Mouse (Mus musculus) heart, adult 2 months (tissue): ENCODE measurements around the gene Ebp. TPM values are rescaled to one million over a fixed set of nuclear protein-coding genes. Genes with fewer than 3 reads are reported as not detected.

ENCODE experiments used
- DNase-seq, 2 experiments: peaks; one replicate each; pipeline ENCODE4 v3.0.0; 2021
- H3K27ac ChIP-seq: fragments of 200-600 bp; 2 replicates; pipeline ENCODE4 v1.8.1; 2022
- H3K27me3 ChIP-seq: fragments of 200-500 bp; 2 replicates; pipeline ENCODE4 v1.6.1; 2012; ENCODE audit warnings: mild to moderate bottlenecking, low read length, inconsistent platforms, mixed read lengths; ENCODE audit not compliant: control insufficient read depth, insufficient read depth
- H3K36me3 ChIP-seq: fragments of 200-500 bp; 2 replicates; pipeline ENCODE4 v1.6.1; 2012; ENCODE audit warnings: low read length, inconsistent platforms; ENCODE audit not compliant: control insufficient read depth, insufficient read depth
- H3K4me1 ChIP-seq: fragments of 200-500 bp; 2 replicates; pipeline ENCODE4 v1.6.1; 2011; ENCODE audit warnings: low read length; ENCODE audit not compliant: control insufficient read depth, insufficient read depth
- H3K4me3 ChIP-seq: fragments of 200-600 bp; 2 replicates; pipeline ENCODE4 v1.8.1; 2022
- H3K79me2 ChIP-seq: fragments of 200-500 bp; replicated peaks from 2 replicates; pipeline ENCODE4 v1.6.1; 2012; ENCODE audit warnings: mild to moderate bottlenecking, inconsistent platforms, low read length, moderate library complexity, mixed read lengths; ENCODE audit not compliant: control insufficient read depth, insufficient read depth
- H3K9ac ChIP-seq: fragments of 200-500 bp; 2 replicates; pipeline ENCODE4 v1.6.1; 2012; ENCODE audit warnings: low read depth, mild to moderate bottlenecking, control low read depth, inconsistent platforms, low read length, mixed read lengths
- CTCF ChIP-seq: fragments of 200-600 bp; IDR thresholded peaks from 2 replicates; pipeline ENCODE4 v1.8.1; 2022; ENCODE audit warnings: antibody characterized with exemption, mild to moderate bottlenecking, moderate library complexity
- EP300 ChIP-seq: fragments of 200-500 bp; IDR thresholded peaks from 2 replicates; pipeline ENCODE4 v1.6.1; 2011; ENCODE audit warnings: low read depth, low read length, control low read depth; ENCODE audit not compliant: insufficient read depth
- POLR2A ChIP-seq: fragments of 200-500 bp; IDR thresholded peaks from 2 replicates; pipeline ENCODE4 v1.6.1; 2011; ENCODE audit warnings: mild to moderate bottlenecking, low read depth, low read length, control low read depth; ENCODE audit not compliant: insufficient read depth
- WGBS: fragments of 180-500 bp; shearing (Covaris S2); methylation state at CpG from one replicate; pipeline ENCODE4 v1.1.7; 2018; 5-methylcytosine and 5-hydroxymethylcytosine counted together
- intact Hi-C: fragments of 180-260 bp; cut with DNase I; formaldehyde crosslinking; loops from one replicate; pipeline ENCODE4 v1.15.1; 2025
- polyA plus RNA-seq: library from polyadenylated mRNA; depleted of rRNA; stranded (reverse); fragments of >200 nt; gene quantifications from 2 replicates; pipeline ENCODE4 v1.2.3, GENCODE M21; 2012
- total RNA-seq, 2 experiments: library from RNA; stranded (reverse); gene quantifications; 2 replicates each; pipeline ENCODE4 v1.2.3; 2021

Ebp gene
- total and polyA plus RNA-seq, 3 experiments, result 15.2 to 40.2 (median 23.1) TPM

DNA sequence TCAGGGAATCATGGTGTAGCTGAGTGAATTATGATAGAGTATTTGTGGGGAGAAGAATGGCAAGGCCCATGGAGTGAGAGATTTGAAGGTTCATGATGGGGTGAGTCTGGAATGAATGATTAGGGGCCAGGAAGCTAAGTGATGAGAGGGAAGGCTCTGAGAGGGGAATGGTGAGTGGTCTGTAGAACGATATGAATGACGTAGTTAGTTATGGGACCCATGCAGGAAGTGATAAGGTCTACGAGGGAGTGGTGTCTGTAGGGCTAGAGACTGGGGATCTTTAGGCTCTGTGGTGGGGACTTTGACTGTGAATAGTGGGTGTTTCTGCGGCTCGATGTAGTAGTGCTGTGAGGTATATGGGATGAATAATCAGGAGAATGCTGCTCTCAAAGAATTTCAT, 13.7 kb downstream of the Ebp start:
- intact Hi-C loops, result no loop called here
- Histone ChIP-seq H3K9ac (no peak overlapping the region), H3K27me3 (no peaks in the 10 kb centered on the region), H3K4me3 (no peak overlapping the region), H3K79me2 (no peaks in the 10 kb centered on the region), H3K27ac (no peak overlapping the region), H3K36me3 (no peaks in the 10 kb centered on the region), H3K4me1 (no peaks in the 10 kb centered on the region; the same call in 1 of the 2 replicates)
- WGBS, result 62% methylated on average over 5 of the region's 5 CpGs
- TF ChIP-seq CTCF (no peak), EP300 (no peak)
- DNase-seq, result no peak

DNA sequence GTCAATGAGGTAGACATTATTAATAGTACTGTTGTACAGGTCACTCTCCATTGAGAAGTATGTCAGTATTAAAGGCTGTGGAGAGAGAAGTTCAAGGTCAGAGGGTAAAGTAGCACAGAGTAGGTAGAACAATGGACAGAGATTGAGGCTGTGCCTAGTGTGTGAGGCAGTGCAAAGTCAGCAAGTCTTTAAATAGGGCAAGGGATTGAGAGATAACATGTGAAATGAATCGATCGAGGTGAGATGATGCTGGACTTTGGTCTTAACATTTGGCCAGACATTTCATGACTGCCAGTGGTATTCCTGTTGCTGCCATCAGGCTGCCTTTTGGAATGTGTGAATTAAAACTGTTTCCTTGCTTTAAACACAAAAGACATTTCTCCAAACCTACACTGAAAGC, 14.4 kb downstream of the Ebp start:
- no peak overlapping the region for H3K9ac ChIP-seq
- H3K27me3 ChIP-seq, result no peaks in the 10 kb centered on the region
- 80% methylated on average over 2 of the region's 2 CpGs for WGBS
- intact Hi-C loops, result no loop called here
- H3K27ac ChIP-seq, result no peak overlapping the region
- H3K4me3 ChIP-seq, result no peak overlapping the region
- H3K36me3 ChIP-seq, result no peaks in the 10 kb centered on the region
- TF ChIP-seq POLR2A (no peak), CTCF (no peak), EP300 (no peak)
- no peaks in the 10 kb centered on the region for H3K79me2 ChIP-seq
- no peak for DNase-seq
- no peaks in the 10 kb centered on the region; the same call in 1 of the 2 replicates for H3K4me1 ChIP-seq

DNA sequence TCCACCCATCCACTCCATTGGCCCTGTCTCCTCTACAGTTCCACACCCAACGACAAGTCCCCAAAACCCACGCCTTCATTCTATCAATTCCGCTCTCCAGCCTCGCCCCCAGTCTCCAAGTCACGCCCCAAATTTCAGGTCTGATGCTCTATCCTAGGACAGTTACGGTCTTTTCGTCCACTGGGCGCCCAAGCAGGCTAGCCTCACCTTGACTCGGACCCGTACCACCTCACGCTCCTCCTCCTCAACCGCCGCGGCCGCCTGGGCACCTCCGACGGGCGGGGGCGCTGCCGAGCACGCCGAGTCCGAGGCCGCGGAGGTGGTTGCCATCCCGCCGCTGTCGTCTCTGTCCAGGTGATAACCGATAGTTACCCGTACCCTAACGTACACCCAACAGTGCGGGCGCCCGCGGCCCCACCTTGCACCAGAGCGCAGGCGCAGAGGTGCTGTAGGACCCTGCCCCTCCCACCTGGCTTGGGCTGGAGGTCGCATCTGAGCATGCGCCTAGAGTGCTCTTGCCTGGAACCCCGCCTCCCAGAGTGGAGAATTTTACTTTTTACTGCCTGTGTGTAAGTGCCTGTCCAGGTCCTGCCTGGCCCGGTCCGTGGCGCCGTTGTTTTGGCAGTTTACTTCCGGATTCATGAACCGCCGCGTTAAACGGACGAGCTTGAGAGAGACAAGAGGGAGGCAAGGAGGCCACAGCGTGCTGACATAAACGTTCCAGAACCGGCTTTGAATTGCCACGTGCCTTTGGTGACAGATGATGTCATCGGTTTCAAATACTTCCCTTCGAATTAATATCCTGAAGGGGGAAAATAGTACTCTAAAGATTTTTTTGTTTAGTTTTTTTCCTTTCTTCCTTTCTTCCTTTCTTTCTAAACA, 17.6 kb downstream of the Ebp start, which contains the start of gene Tbc1d25:
Gene Tbc1d25 (minus strand): TSS at position 678 of the 882 bp plus-strand sequence.
- intact Hi-C loops, result loop anchor here (2.0 kb wide), 1 partner anchor 17 kb away; the partner anchor contains the start of gene Ebp
- Histone ChIP-seq H3K4me1 (no peaks in the 10 kb centered on the region; the same call in 1 of the 2 replicates), H3K27ac (peak within 1 kb of the TSS; percentile 75), H3K9ac (peak within 1 kb of the TSS; percentile 99), H3K36me3 (no peaks in the 10 kb centered on the region), H3K27me3 (no peaks in the 10 kb centered on the region), H3K79me2 (no peaks in the 10 kb centered on the region), H3K4me3 (peak within 1 kb of the TSS; percentile 61)
- 18% methylated on average over 56 of the region's 56 CpGs for WGBS
- TF ChIP-seq EP300 (no peak), POLR2A (peak; percentile 59), CTCF (peak; percentile 60)
- DNase-seq, result peak; percentile 84 to 90

GRCm38 (mm10) chrX:8175169-8175503, 18.2 kb downstream of the Ebp start:
- Histone ChIP-seq H3K4me3 (peak overlapping the region; percentile 61), H3K9ac (peak overlapping the region; percentile 99), H3K79me2 (no peaks in the 10 kb centered on the region), H3K27ac (peak overlapping the region; percentile 75), H3K36me3 (no peaks in the 10 kb centered on the region), H3K4me1 (no peaks in the 10 kb centered on the region; the same call in 1 of the 2 replicates), H3K27me3 (no peaks in the 10 kb centered on the region)
- intact Hi-C loops, result no loop called here
- no peak for DNase-seq
- 13% methylated on average over 4 of the region's 4 CpGs for WGBS
- TF ChIP-seq CTCF (no peak), EP300 (no peak), POLR2A (no peak)

GRCm38 (mm10) chrX:8167716-8168647, 25.3 kb downstream of the Ebp start:
- intact Hi-C loops, result no loop called here

GRCm38 (mm10) chrX:8164471-8164870, 28.8 kb downstream of the Ebp start:
- H3K9ac ChIP-seq, result no peak overlapping the region
- 76% methylated on average over 4 of the region's 4 CpGs for WGBS

More at GRCm38 (mm10) chrX:8167716-8168647, 25.3 kb downstream of the Ebp start:
- DNase-seq, result peak in 1 of 2 experiments; percentile 5
- no peaks in the 10 kb centered on the region; the same call in 1 of the 2 replicates for H3K4me1 ChIP-seq
- H3K36me3 ChIP-seq, result no peaks in the 10 kb centered on the region
- no peak overlapping the region for H3K4me3 ChIP-seq
- TF ChIP-seq EP300 (no peak), CTCF (no peak), POLR2A (no peak)
- no peaks in the 10 kb centered on the region for H3K79me2 ChIP-seq
- no peak overlapping the region for H3K9ac ChIP-seq
- H3K27me3 ChIP-seq, result no peaks in the 10 kb centered on the region
- no peak overlapping the region for H3K27ac ChIP-seq
- WGBS, result 78% methylated on average over 10 of the region's 10 CpGs

More at GRCm38 (mm10) chrX:8164471-8164870, 28.8 kb downstream of the Ebp start:
- Histone ChIP-seq H3K27me3 (no peaks in the 10 kb centered on the region), H3K27ac (no peak overlapping the region), H3K4me1 (no peaks in the 10 kb centered on the region; the same call in 1 of the 2 replicates), H3K4me3 (no peak overlapping the region), H3K36me3 (no peaks in the 10 kb centered on the region), H3K79me2 (no peaks in the 10 kb centered on the region)
- no peak for DNase-seq
- TF ChIP-seq CTCF (no peak), POLR2A (no peak), EP300 (no peak)
- intact Hi-C loops, result no loop called here
